Mouse (Mus musculus): Measurements from ENCODE around the gene Polr2f.

Gene Polr2f

GRCm38 (mm10) chr15:79152709-79153108, 11.9 kb downstream of the Polr2f start:
- no peak for DNase-seq (ENCODE audit: inconsistent ontology term)

- no peak for DNase-seq (ENCODE audit: inconsistent ontology term)
Measured at GRCm38 (mm10) chr15:79155572-79155971, 14.8 kb downstream of the Polr2f start.

- DNase-seq (ENCODE audit: inconsistent ontology term): no peak
Measured at GRCm38 (mm10) chr15:79162301-79162700, 21.5 kb downstream of the Polr2f start.

GRCm38 (mm10) chr15:79162822-79163221, 22.0 kb downstream of the Polr2f start:
- no peak for DNase-seq (ENCODE audit: inconsistent ontology term)

- DNase-seq (ENCODE audit: inconsistent ontology term): no peak
Measured at GRCm38 (mm10) chr15:79164251-79164650, 23.4 kb downstream of the Polr2f start.

GRCm38 (mm10) chr15:79165140-79165539, 24.3 kb downstream of the Polr2f start, which contains the start of gene Sox10:
Gene Sox10 (minus strand): TSS chr15:79165240.
- no peak for DNase-seq (ENCODE audit: inconsistent ontology term)

- DNase-seq (ENCODE audit: inconsistent ontology term): no peak
Measured at GRCm38 (mm10) chr15:79166712-79167111, 25.9 kb downstream of the Polr2f start.

GRCm38 (mm10) chr15:79176905-79177304, 36.1 kb downstream of the Polr2f start:
- peak; percentile 57 for DNase-seq (ENCODE audit: inconsistent ontology term)

- DNase-seq (ENCODE audit: inconsistent ontology term): no peak
Measured at GRCm38 (mm10) chr15:79185213-79185612, 44.4 kb downstream of the Polr2f start.

- no peak for DNase-seq (ENCODE audit: inconsistent ontology term)
Measured at GRCm38 (mm10) chr15:79187819-79188218, 47.0 kb downstream of the Polr2f start.

GRCm38 (mm10) chr15:79191426-79191825, 50.6 kb downstream of the Polr2f start:
- no peak for DNase-seq (ENCODE audit: inconsistent ontology term)

- no peak for DNase-seq (ENCODE audit: inconsistent ontology term)
Measured at GRCm38 (mm10) chr15:79192450-79192849, 51.6 kb downstream of the Polr2f start.

GRCm38 (mm10) chr15:79192885-79193845, 52.4 kb downstream of the Polr2f start:
- DNase-seq (ENCODE audit: inconsistent ontology term): peak; percentile 86

- DNase-seq (ENCODE audit: inconsistent ontology term): no peak
Measured at GRCm38 (mm10) chr15:79194048-79194447, 53.2 kb downstream of the Polr2f start.

- DNase-seq (ENCODE audit: inconsistent ontology term): no peak
Measured at GRCm38 (mm10) chr15:79194946-79195345, 54.1 kb downstream of the Polr2f start.

GRCm38 (mm10) chr15:79195492-79195891, 54.7 kb downstream of the Polr2f start:
- DNase-seq (ENCODE audit: inconsistent ontology term): no peak

GRCm38 (mm10) chr15:79199390-79199976, 58.7 kb downstream of the Polr2f start:
- DNase-seq (ENCODE audit: inconsistent ontology term): no peak

Measured in Muller cell, postnatal 12 days (primary cell).